Mouse (Mus musculus) MEL (cell line): ENCODE results near the gene Rybp.

Experiments used
- CHD2 ChIP-seq: IDR thresholded peaks from 2 replicates; pipeline ENCODE4 v1.6.1; 2011; ENCODE audit warnings: low read length, improper control_type of control experiment
- CTCF ChIP-seq, 3 experiments: IDR thresholded peaks in 2 of 3; conservative IDR thresholded peaks in 1 of 3; 2 replicates each; pipeline ENCODE4 v1.5.1; 2011 to 2012; ENCODE audit warnings: low read length in 3 of 3, low read depth in 2 of 3, mild to moderate bottlenecking in 2 of 3, improper control_type of control experiment in 1 of 3, inconsistent platforms in 1 of 3, mixed read lengths in 1 of 3, moderate library complexity in 1 of 3; ENCODE audit not compliant: control insufficient read depth in 1 of 3, insufficient read depth in 1 of 3, poor library complexity in 1 of 3, severe bottlenecking in 1 of 3
- ELF1 ChIP-seq: IDR thresholded peaks from 2 replicates; pipeline ENCODE4 v1.6.1; 2014; ENCODE audit warnings: low read depth, mild to moderate bottlenecking, inconsistent platforms, low read length, improper control_type of control experiment, moderate library complexity
- EP300 ChIP-seq, 2 experiments: IDR thresholded peaks; 2 replicates each; pipeline ENCODE4 v1.6.1; 2011; ENCODE audit warnings: improper control_type of control experiment in 2 of 2, low read length in 2 of 2, low read depth in 1 of 2, mild to moderate bottlenecking in 1 of 2
- ETS1 ChIP-seq: IDR thresholded peaks from 2 replicates; pipeline ENCODE4 v1.6.1; 2012; ENCODE audit warnings: low read depth, mild to moderate bottlenecking, inconsistent platforms, low read length, improper control_type of control experiment, moderate library complexity
- GABPA ChIP-seq: IDR thresholded peaks from 2 replicates; pipeline ENCODE4 v1.6.1; 2012; ENCODE audit warnings: low read depth, mild to moderate bottlenecking, inconsistent platforms, low read length, improper control_type of control experiment, moderate library complexity
- MAX ChIP-seq: IDR thresholded peaks from 2 replicates; pipeline ENCODE4 v1.6.1; 2011; ENCODE audit warnings: low read length, improper control_type of control experiment
- MXI1 ChIP-seq: IDR thresholded peaks from 2 replicates; pipeline ENCODE4 v1.6.1; 2011; ENCODE audit warnings: mild to moderate bottlenecking, low read depth, low read length, improper control_type of control experiment
- POLR2A ChIP-seq, 2 experiments: IDR thresholded peaks; 2 replicates each; pipeline ENCODE4 v1.6.1; 2011 to 2012; ENCODE audit warnings: low read length in 2 of 2, mild to moderate bottlenecking in 2 of 2, control low read depth in 1 of 2, improper control_type of control experiment in 1 of 2, low read depth in 1 of 2, moderate library complexity in 1 of 2; ENCODE audit not compliant: control insufficient read depth in 1 of 2, insufficient read depth in 1 of 2, poor library complexity in 1 of 2
- SMC3 ChIP-seq: IDR thresholded peaks from 2 replicates; pipeline ENCODE4 v1.6.1; 2011; ENCODE audit warnings: low read depth, low read length, improper control_type of control experiment
- TAL1 ChIP-seq: IDR thresholded peaks from 2 replicates; pipeline ENCODE4 v1.6.1; 2012; ENCODE audit warnings: mild to moderate bottlenecking, inconsistent platforms, low read length, moderate library complexity, mixed read lengths
- TCF12 ChIP-seq: IDR thresholded peaks from 2 replicates; pipeline ENCODE4 v1.6.1; 2014; ENCODE audit warnings: low read depth, mild to moderate bottlenecking, inconsistent platforms, low read length, improper control_type of control experiment, moderate library complexity
- ZC3H11A ChIP-seq: IDR thresholded peaks from 2 replicates; pipeline ENCODE4 v1.6.1; 2012; ENCODE audit warnings: low read depth, mild to moderate bottlenecking, inconsistent platforms, low read length, improper control_type of control experiment

GRCm38 (mm10) chr6:100331582-100331981, 44.3 kb upstream of the Rybp start:
- TF ChIP-seq ETS1, result no peak
- no peak for TF ChIP-seq CTCF (IDR thresholded peaks at IDR 0.05 in 2 of 3, conservative IDR thresholded peaks at IDR 0.05 in 1 of 3; ENCODE audit: control insufficient read depth in 1 of 3, insufficient read depth in 1 of 3, low read depth in 2 of 3, low read length in 3 of 3, poor library complexity in 1 of 3, severe bottlenecking in 1 of 3)
- TF ChIP-seq MXI1, result no peak
- TF ChIP-seq GABPA, result no peak
- TF ChIP-seq CHD2, result no peak
- TF ChIP-seq POLR2A (IDR thresholded peaks at IDR 0.05; ENCODE audit: control insufficient read depth in 1 of 2, insufficient read depth in 1 of 2, low read depth in 1 of 2, low read length in 2 of 2, poor library complexity in 1 of 2), result no peak
- no peak for TF ChIP-seq ZC3H11A
- no peak for TF ChIP-seq TAL1
- TF ChIP-seq EP300 (IDR thresholded peaks at IDR 0.05; ENCODE audit: low read depth in 1 of 2, low read length in 2 of 2), result no peak
- no peak for TF ChIP-seq TCF12
- no peak for TF ChIP-seq MAX
- no peak for TF ChIP-seq SMC3
- TF ChIP-seq ELF1, result no peak
